Mouse (Mus musculus) G1E-ER4 (cell line): Measurements from ENCODE around the gene Slc25a25. TPM values are rescaled to one million over a fixed set of nuclear protein-coding genes. Genes with fewer than 3 reads are reported as not detected.

Experiments used
- GATA1 ChIP-seq: IDR thresholded peaks from one replicate; pipeline ENCODE4 v1.8.0; 2012; ENCODE audit warnings: low read length, inconsistent platforms
- polyA plus RNA-seq: library from polyadenylated mRNA; stranded (reverse); fragments of >175 nt; gene quantifications from 2 replicates; pipeline ENCODE4 v1.2.3, GENCODE M21; 2012

The Slc25a25 gene
- polyA plus RNA-seq, 1 experiment = 11.7 TPM

- no peak for TF ChIP-seq GATA1
Measured at GRCm38 (mm10) chr2:32471001-32471680, 19.9 kb upstream of the Slc25a25 start.

DNA sequence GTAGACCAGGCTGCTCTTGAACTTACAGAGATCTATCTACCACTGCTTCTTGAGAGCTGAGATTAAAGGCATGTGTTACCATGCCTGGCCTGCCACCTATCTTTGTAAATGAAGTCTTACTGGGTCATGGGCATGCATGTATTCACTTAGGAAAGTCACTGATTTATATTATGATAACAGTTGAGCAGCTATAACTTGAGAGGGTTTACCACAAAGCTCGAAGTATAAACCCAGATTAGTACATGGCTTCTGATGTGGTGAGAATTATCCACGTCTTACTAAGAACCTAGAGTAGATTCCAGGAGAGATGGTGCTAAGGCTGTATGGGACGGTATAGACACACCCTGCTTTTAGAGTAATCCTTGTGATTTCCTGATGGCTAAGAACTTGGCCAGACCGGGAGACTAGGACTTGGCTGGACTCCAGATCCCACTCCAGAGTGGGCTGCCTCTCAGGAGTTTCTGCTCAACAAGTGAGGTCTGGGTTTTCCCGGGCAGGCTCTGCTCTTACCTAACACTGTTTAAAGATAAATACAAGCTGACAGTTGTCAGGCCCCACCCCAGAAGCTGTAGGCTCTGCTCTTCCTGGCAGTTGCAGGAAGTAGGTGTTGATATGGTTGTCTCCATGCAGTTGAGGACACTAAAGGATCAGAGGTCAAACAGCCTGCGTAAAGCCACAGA lies 13.1 kb upstream of the Slc25a25 start:
- TF ChIP-seq GATA1 = no peak

GRCm38 (mm10) chr2:32463773-32464172 lies 12.5 kb upstream of the Slc25a25 start:
- no peak for TF ChIP-seq GATA1

- TF ChIP-seq GATA1 = no peak
Measured at GRCm38 (mm10) chr2:32459657-32460056, 8.4 kb upstream of the Slc25a25 start.

DNA sequence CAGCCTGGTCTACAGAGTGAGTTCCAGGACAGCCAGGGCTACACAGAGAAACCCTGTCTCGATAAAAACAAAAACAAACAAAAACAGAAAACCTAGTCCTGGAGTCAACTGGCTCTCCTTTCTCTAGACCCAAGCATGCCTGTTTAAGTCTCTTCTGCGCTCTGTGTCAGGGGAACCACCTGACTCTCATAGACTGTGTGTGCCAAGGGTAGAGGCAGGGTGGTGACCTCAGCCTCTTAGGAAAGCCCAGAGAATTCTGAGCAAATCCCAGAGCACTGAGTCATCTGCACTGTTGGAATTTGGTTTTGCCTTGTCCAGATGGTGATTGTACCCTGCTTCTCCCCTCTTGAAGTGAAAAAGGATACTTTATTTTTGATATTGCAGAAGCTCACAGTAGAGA lies 7.1 kb upstream of the Slc25a25 start:
- TF ChIP-seq GATA1 = no peak

DNA sequence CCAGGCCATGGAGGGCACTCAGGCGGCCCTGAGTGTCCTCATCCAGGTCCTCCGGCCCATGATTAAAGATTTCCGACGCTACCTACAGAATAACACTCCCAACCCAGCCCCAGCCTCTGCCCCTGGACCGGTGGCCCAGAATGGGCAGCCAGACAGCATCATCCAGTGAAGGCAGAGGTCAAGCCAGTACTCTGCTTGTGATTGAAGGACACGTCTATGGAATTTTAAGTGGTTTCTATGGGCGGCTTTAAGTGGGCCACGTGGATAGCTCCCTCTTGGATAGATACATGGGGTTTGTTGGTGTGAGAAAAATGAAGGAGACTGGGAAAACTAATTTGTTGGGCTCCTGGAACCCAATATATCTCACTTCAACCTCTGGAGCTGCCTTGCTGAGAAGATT lies 3.9 kb upstream of the Slc25a25 start:
- no peak for TF ChIP-seq GATA1

DNA sequence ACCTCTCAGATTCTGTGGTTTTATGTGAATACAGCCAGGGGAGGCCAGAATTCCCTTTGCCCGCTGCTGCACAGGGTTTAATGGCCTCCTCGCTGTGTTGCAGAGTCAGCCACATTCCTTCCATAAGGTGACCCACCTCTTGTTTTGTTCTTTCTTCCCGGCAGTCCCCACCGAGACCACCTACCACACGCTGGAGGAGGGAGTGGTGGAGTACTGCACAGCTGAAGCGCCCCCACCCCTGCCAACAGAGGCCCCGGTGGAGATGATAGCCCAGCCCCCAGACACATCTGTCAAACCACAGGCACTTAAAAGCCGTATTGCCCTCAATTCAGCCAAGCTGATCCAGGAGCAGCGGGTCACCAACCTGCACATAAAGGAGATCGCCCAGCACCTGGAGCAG lies 3.4 kb upstream of the Slc25a25 start:
- no peak for TF ChIP-seq GATA1

GRCm38 (mm10) chr2:32453641-32454303 lies 2.5 kb upstream of the Slc25a25 start:
- TF ChIP-seq GATA1 = no peak

GRCm38 (mm10) chr2:32452441-32452971 lies 1.3 kb upstream of the Slc25a25 start:
- TF ChIP-seq GATA1 = no peak

- TF ChIP-seq GATA1 = no peak
Measured at GRCm38 (mm10) chr2:32451870-32452372, 676 bp upstream of the Slc25a25 start.

DNA sequence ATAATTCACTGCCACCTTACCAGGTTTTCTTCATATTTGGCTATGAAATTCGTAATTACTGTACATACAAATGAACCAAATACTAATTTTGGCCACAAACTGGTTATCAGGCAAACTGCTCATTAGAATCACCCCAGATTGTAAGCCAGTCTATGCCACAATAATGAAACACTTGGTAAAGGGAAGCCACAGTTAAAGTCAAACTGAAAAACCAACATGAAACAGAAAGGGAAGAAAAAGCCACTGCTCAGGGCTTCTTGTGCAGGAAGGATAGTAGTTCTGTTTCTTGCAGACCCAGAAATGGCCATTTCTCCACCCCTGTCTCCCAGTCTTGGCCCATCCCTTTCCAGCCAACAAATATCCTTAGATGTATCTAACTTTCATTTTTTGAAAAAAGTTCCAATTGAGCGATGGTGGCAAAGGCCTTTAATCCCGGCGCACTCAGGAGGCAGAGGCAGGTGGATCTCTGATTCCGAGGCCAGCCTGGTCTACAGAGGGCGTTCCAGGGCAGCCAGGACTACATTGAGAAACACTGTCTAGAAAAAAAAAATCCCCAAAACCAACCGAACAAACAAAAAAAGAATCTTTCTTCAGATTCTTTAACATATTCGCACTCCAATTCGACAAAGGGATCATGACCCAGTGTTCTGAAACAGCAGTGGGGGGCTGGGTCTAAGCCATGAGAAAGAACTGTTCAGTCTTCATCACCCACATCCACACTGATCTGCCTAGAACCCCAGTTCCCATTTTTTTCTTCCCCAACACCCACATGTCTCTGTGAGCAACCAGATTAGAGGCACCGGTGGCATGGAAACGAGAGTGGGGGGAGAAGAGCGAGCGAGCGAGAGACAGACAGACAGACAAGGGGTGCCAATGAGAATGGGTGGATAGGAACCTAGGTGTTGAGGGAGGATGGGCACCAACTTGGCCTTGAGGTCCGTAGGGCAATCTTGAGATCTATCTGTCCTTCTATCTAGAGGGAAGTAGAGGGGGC lies 1.2 kb downstream of the Slc25a25 start, which contains the start of gene Naif1:
Gene Naif1, plus strand, starts transcription at position 697 of the 994 bp plus-strand sequence.
- TF ChIP-seq GATA1 = no peak

- TF ChIP-seq GATA1 = no peak
Measured at GRCm38 (mm10) chr2:32448480-32448879, 2.8 kb downstream of the Slc25a25 start.

DNA sequence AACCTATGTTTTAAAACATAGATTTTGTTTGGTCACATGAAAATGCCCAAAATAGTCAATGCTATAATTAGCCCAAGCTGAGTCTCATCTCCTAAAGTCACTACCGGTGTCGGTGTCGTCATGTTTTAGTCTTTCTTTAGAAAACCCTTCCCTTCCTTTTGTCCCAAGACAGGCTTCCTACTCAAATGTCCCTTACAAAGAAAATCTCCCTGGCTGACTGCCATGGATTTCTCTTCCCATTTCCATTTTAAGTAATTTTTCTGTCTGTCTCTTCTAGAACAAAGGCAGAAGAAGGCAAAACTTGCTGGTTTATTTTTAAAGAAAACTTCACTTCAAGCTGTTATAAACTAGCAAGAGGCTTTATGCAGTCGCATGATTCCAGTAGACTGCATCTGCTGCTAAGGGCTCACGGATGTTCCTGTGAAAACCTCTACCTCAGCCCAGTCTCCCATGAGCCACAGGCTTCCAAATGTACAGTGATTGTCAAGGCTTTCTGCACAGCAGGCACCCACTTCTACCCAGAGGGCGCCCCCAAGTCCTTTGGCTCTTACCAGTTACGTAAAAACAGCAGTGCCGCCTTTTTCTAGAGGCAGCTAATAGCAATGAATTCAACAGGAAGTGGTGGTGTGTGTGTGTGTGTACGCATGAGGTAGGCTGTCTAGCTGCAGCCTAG lies 3.8 kb downstream of the Slc25a25 start:
- no peak for TF ChIP-seq GATA1

GRCm38 (mm10) chr2:32445535-32445934 lies 5.7 kb downstream of the Slc25a25 start:
- TF ChIP-seq GATA1 = no peak

GRCm38 (mm10) chr2:32441550-32441949 lies 9.7 kb downstream of the Slc25a25 start:
- no peak for TF ChIP-seq GATA1
